In the genomic region with DNA sequence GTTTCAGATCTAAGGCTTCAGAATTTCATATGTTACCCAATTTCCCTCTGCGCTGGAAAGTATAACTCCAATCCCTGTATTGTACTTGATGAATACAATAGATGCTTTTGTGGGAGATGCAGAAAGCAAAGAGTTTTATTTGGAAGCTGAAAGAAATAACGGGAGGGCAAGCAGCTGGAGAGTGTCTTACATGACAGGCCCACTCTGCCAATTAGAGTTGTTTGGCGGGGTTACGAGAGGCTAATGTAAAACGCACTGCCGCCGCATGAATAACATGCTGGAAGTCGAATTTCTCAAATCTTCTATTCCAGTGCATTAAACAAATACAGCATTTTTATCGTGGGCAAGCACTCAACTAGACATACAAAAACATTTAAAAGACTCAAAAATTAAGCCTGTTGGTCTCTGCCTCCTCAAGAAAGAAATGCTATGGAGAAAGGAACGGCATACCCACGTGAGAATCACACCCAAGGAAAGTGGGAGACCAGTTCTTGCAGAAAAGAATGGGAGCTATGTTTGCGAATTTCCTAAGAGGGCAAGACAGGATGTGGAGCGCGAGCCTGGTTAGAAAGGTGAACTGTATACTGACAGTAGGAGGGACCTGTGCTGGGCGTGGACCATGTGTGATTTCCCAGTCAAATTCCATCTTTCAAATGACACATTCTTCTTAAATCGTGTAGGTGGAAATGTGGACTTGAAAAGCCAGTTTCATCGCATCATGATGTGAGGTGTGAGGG, we compare ENCODE assay signal across 12 mouse cellular contexts. TPM values are rescaled to one million over a fixed set of nuclear protein-coding genes. Genes with fewer than 3 reads are reported as not detected.
A peak's percentile ranks its signal among the peaks of the same experiment; 100 is the strongest.
DNase-seq lines count a peak whose midpoint lies in the region; ATAC-seq and TF ChIP-seq lines count a peak whose summit lies in the region.
"Had no signal": no experiment of that assay in that cellular context is flagged by ENCODE, and none has a peak within 500 bp of the region (broad histone marks: within the 10 kb centered on the region; RNA-seq: fewer than 3 reads in every experiment).

No protein-coding gene starts in this region.

- TF ChIP-seq CTCF in liver, adult 2 months (IDR thresholded peaks at IDR 0.05; ENCODE audit: low read depth, low read length), result no peak
- no peak for TF ChIP-seq CTCF in forebrain, postnatal 0 days (IDR thresholded peaks at IDR 0.05; ENCODE audit: low read depth)

- ATAC-seq in liver, embryonic 12.5 days, result no peak
- peak; percentile 81 for ATAC-seq in forebrain, postnatal 0 days

- TF ChIP-seq POLR2A in liver, adult 2 months (IDR thresholded peaks at IDR 0.05; ENCODE audit: extremely low read depth, insufficient read depth, low read length), result no peak

- no peaks in the 10 kb centered on the region for H3K36me3 ChIP-seq in liver, adult 2 months (ENCODE audit: control insufficient read depth, insufficient read depth, low read length)
- H3K36me3 ChIP-seq in liver, embryonic 12.5 days, result no peaks in the 10 kb centered on the region
- no peaks in the 10 kb centered on the region for H3K36me3 ChIP-seq in forebrain, postnatal 0 days (ENCODE audit: insufficient read depth)

- H3K9ac ChIP-seq in liver, adult 2 months (ENCODE audit: low read depth, low read length), result no peak overlapping the region
- H3K9ac ChIP-seq in liver, embryonic 12.5 days, result no peak overlapping the region
- H3K9ac ChIP-seq in forebrain, postnatal 0 days, result no peak overlapping the region

- H3K27ac ChIP-seq in liver, adult 2 months (replicated peaks; ENCODE audit: insufficient read depth, low read depth, low read length), result no peak overlapping the region
- H3K27ac ChIP-seq in liver, embryonic 12.5 days, result no peak overlapping the region
- H3K27ac ChIP-seq in forebrain, postnatal 0 days (ENCODE audit: low read depth, low read length), result no peak overlapping the region

- H3K4me1 ChIP-seq in liver, adult 2 months (ENCODE audit: control insufficient read depth, insufficient read depth, low read length), result no peaks in the 10 kb centered on the region
- H3K4me1 ChIP-seq in liver, embryonic 12.5 days, result no peaks in the 10 kb centered on the region
- no peaks in the 10 kb centered on the region for H3K4me1 ChIP-seq in forebrain, postnatal 0 days (ENCODE audit: insufficient read depth)

- peak; percentile 21 for DNase-seq in embryo, embryonic 10.5 days (ENCODE audit: low spot score)
- DNase-seq in embryo, embryonic 9.5 days (ENCODE audit: extremely low spot score), result no peak
- peak; percentile 2 for DNase-seq in liver, adult 2 months (ENCODE audit: extremely low read depth, low read depth, low spot score)
- peak; percentile 22 for DNase-seq in forebrain, postnatal 0 days
- peak; percentile 17 for DNase-seq in lung, postnatal 36 days
- DNase-seq in adrenal gland, postnatal 14 days, result no peak
- no peak for DNase-seq in adrenal gland, postnatal 10 days

- no peak overlapping the region for H3K4me3 ChIP-seq in liver, adult 2 months (ENCODE audit: insufficient read depth, low read depth, low read length)
- H3K4me3 ChIP-seq in liver, embryonic 12.5 days, result no peak overlapping the region
- H3K4me3 ChIP-seq in forebrain, postnatal 0 days (ENCODE audit: low read depth, low read length), result no peak overlapping the region
- H3K4me3 ChIP-seq: megakaryocyte, embryonic 14.5 days had no signal

- H3K4me2 ChIP-seq in liver, embryonic 12.5 days, result no peak overlapping the region
- peak overlapping the region; percentile 30; the same call in 1 of the 2 replicates for H3K4me2 ChIP-seq in forebrain, postnatal 0 days (ENCODE audit: low read depth)

- no peaks in the 10 kb centered on the region for H3K9me3 ChIP-seq in liver, embryonic 12.5 days (replicated peaks)
- no peaks in the 10 kb centered on the region for H3K9me3 ChIP-seq in forebrain, postnatal 0 days (ENCODE audit: low read length)
- H3K9me3 ChIP-seq: megakaryocyte, embryonic 14.5 days had no signal

- 83% methylated on average over 17 of the region's 17 CpGs for WGBS in liver, adult 2 months
- WGBS in liver, embryonic 12.5 days (ENCODE audit: insufficient replicate concordance), result 74% methylated on average over 17 of the region's 17 CpGs
- 31% methylated on average over 17 of the region's 17 CpGs for WGBS in forebrain, postnatal 0 days

- H3K27me3 ChIP-seq in liver, adult 2 months (ENCODE audit: control insufficient read depth, insufficient read depth, low read length), result no peaks in the 10 kb centered on the region
- no peaks in the 10 kb centered on the region for H3K27me3 ChIP-seq in liver, embryonic 12.5 days (replicated peaks)
- no peaks in the 10 kb centered on the region for H3K27me3 ChIP-seq in forebrain, postnatal 0 days (ENCODE audit: insufficient read depth, low read length)
- H3K27me3 ChIP-seq: megakaryocyte, embryonic 14.5 days had no signal

- H3K79me2 ChIP-seq in liver, adult 2 months (ENCODE audit: control insufficient read depth, insufficient read depth, low read length), result no peaks in the 10 kb centered on the region

RNA-seq across cellular contexts. Expression of a gene that starts 26.7 kb away (rescaled TPM):
- 0.07 TPM in 1 of 2 replicates, not detected in the other for total RNA-seq in liver, adult 2 months (2014; rRNA removed)
- not detected in 2 replicates for polyA plus RNA-seq in liver, adult 2 months (2012; rRNA removed)
- polyA plus RNA-seq in liver, embryonic 12.5 days (2016; fragmentation: Nextera tagmentation; extraction: Ambion mirVana), result not detected in 2 replicates
- 0.15 and 0.48 TPM in 2 replicates for total RNA-seq in forebrain, postnatal 0 days (2014; rRNA removed)
- 0.23 and 0.31 TPM in 2 replicates for polyA plus RNA-seq in forebrain, postnatal 0 days (2015; fragmentation: Nextera tagmentation; extraction: Ambion mirVana)
- total RNA-seq in adrenal gland, postnatal 14 days (2021), result 0.19 and 0.78 TPM in 2 replicates
- total RNA-seq in adrenal gland, postnatal 10 days (2021), result 1 to 10 TPM; 1.5 to 1.9 TPM
- total RNA-seq: common myeloid progenitor, adult 5-6 weeks; MEL; neutrophil, adult 5-6 weeks had no signal

Comparison
In these comparisons a context has a peak if more than half of its experiments do, and no peak if none do; other contexts are left out.
1. DNase-seq: peak in embryo, embryonic 10.5 days (single experiment), liver, adult 2 months (single experiment), forebrain, postnatal 0 days (single experiment) and lung, postnatal 36 days (single experiment); none in embryo, embryonic 9.5 days (single experiment), adrenal gland, postnatal 14 days (single experiment) and adrenal gland, postnatal 10 days (single experiment).